Mouse (Mus musculus) liver, adult 2 months (tissue): ENCODE results near the gene Snx4.

Source experiments
- CTCF ChIP-seq: fragments of 200-500 bp; IDR thresholded peaks from 2 replicates; pipeline ENCODE4 v1.5.1; 2011; ENCODE audit warnings: low read depth, low read length, control low read depth
- POLR2A ChIP-seq: fragments of 200-500 bp; IDR thresholded peaks from 2 replicates; pipeline ENCODE4 v1.6.1; 2011; ENCODE audit warnings: low read length, control low read depth; ENCODE audit not compliant: insufficient read depth; ENCODE audit errors: extremely low read depth

DNA sequence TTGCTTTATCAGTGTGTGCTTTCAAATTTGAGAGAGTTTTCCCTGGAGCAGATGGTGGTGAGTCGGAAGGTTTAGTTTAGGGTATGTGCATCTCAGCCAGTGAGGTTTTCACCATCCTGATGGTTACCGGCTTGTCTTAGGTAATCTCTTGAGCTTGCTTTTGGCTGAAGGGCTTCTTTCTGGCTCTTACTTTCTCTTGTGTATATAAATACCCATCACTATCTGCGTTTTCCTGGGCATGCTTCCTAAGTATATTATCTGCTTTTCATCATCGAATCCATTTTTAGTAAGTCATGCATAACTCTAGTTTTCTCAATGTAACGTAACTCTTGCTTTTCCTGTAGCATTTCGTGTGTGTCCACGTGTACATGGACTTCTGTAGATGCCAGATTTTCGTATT lies 9.6 kb downstream of the Snx4 start:
- TF ChIP-seq POLR2A (no peak), CTCF (no peak)
